Mouse (Mus musculus): Measurements from ENCODE around the gene Gm28539. TPM values are rescaled to one million over a fixed set of nuclear protein-coding genes. Genes with fewer than 3 reads are reported as not detected.
"Not testable (repeated sequence)": the region's sequence is repeated elsewhere in the genome, so short reads cannot be mapped to it uniquely, and the experiment has no call there.

Gm28539 gene
- polyA plus RNA-seq, 1 experiment from 2014 or later, result not detected

- H3K4me1 ChIP-seq (ENCODE audit: insufficient read depth, low read depth, low read length), result no peaks in the 10 kb centered on the region
- ATAC-seq, result no peak
- H3K27me3 ChIP-seq (replicated peaks; ENCODE audit: insufficient read depth, low read length), result no peaks in the 10 kb centered on the region
- no peak overlapping the region for H3K4me2 ChIP-seq (replicated peaks; ENCODE audit: low read depth, low read length)
- no peak overlapping the region for H3K9ac ChIP-seq (replicated peaks; ENCODE audit: low read depth)
- no peak for DNase-seq (ENCODE audit: low spot score)
- H3K9me3 ChIP-seq (ENCODE audit: low read length), result no peaks in the 10 kb centered on the region
- TF ChIP-seq CTCF (IDR thresholded peaks at IDR 0.05) (no peak), EP300 (IDR thresholded peaks at IDR 0.05) (no peak)
- 85% methylated on average over 5 of the region's 5 CpGs for WGBS
- H3K27ac ChIP-seq (ENCODE audit: low read length), result no peak overlapping the region
- H3K4me3 ChIP-seq (ENCODE audit: low read depth, low read length), result no peak overlapping the region
- H3K36me3 ChIP-seq (ENCODE audit: insufficient read depth, low read length), result no peaks in the 10 kb centered on the region
These were observed 150.5 kb downstream of the Gm28539 start for GRCm38 (mm10) chr16:18986860-18987259.

DNA sequence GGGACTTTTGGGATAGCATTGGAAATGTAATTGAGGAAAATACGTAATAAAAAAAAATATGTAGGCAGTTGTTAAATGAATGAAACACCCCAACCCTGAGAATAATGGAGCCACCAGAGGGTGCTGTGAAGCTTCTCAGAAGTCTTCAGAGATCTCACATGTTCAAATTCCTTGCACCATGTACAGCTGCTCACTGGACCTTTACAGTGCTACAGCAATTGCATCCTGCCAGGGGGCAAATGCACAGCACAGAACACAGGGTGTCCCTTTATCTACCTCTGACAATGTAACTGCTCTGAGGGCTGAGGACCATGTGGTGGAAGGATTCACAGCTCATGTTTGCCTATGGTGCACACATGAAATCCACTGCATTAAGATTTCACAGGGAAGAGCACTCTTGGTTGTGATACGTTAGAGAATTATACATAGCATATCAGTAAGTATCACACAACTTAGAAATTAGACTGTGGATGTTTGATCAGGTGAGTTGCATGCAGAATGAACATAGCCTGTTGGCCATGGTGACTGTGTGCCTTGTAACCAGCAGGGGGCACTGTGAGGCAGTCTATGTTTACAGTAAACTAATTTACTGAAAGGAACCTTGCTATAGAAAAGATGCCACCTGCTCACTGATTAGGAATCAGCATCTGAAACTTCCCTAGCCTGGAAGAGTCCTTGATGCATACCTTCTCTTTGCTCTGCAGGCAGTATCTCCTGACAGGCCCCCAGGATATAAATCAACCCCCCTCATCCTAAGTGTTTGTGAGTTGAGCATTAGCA lies 166.4 kb downstream of the Gm28539 start:
- not testable (repeated sequence) for DNase-seq (ENCODE audit: low spot score); H3K27me3 ChIP-seq (replicated peaks; ENCODE audit: insufficient read depth, low read length); H3K36me3 ChIP-seq (ENCODE audit: insufficient read depth, low read length); H3K4me1 ChIP-seq (ENCODE audit: insufficient read depth, low read depth, low read length); ATAC-seq; H3K4me2 ChIP-seq (replicated peaks; ENCODE audit: low read depth, low read length); H3K27ac ChIP-seq (ENCODE audit: low read length); H3K9me3 ChIP-seq (ENCODE audit: low read length); H3K4me3 ChIP-seq (ENCODE audit: low read depth, low read length); H3K9ac ChIP-seq (replicated peaks; ENCODE audit: low read depth)
- TF ChIP-seq CTCF (IDR thresholded peaks at IDR 0.05), result peak; percentile 54
- 42% methylated on average over 2 of the region's 2 CpGs for WGBS

DNA sequence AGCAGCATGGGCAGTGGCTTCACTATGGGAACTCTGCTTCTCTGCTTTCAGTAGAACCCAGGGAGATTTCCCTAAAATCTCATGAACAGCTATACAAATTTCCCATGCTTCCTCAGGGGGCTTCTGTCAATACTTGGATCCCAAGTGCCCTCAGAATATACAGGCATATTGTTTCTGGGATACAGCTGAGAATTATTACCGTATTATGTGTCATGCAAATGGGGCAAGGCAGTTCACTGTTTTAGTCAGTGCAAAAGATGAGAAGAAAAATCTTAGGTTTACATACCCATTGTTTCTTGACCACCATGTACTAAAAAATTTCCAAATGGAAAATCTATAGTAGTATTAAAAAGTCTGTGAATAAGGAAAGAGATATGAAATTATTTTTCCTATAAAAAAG lies 167.4 kb downstream of the Gm28539 start:
- WGBS, result 86% methylated on average over 1 of the region's 1 CpGs
- Histone ChIP-seq H3K27ac (ENCODE audit: low read length) (no peak overlapping the region), H3K4me2 (replicated peaks; ENCODE audit: low read depth, low read length) (no peak overlapping the region), H3K4me1 (ENCODE audit: insufficient read depth, low read depth, low read length) (no peaks in the 10 kb centered on the region), H3K27me3 (replicated peaks; ENCODE audit: insufficient read depth, low read length) (no peaks in the 10 kb centered on the region), H3K9ac (replicated peaks; ENCODE audit: low read depth) (no peak overlapping the region), H3K36me3 (ENCODE audit: insufficient read depth, low read length) (no peaks in the 10 kb centered on the region), H3K4me3 (ENCODE audit: low read depth, low read length) (no peak overlapping the region), H3K9me3 (ENCODE audit: low read length) (no peaks in the 10 kb centered on the region)
- DNase-seq (ENCODE audit: low spot score), result no peak
- TF ChIP-seq CTCF (IDR thresholded peaks at IDR 0.05) (no peak), EP300 (IDR thresholded peaks at IDR 0.05) (no peak)
- no peak for ATAC-seq

DNA sequence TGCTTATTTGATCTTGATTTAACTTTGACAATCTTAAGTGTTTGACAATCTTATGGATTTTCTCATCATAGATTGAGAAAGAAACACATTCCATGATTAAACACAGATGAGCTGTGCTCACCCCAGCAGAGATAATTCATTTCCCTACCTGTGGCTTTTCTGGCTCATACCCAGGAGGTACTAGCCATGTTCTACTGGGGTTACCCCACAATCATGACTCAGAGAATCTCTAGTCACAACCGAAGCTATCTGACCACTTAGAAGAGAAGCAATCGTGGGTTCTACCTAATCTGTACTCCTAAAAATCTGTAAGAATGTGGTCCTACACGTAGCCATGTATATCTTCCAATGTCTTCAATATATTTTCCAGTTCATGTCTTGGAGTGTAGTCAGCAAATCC lies 168.9 kb downstream of the Gm28539 start:
- H3K4me1 ChIP-seq (ENCODE audit: insufficient read depth, low read depth, low read length), result no peaks in the 10 kb centered on the region
- H3K27me3 ChIP-seq (replicated peaks; ENCODE audit: insufficient read depth, low read length), result no peaks in the 10 kb centered on the region
- no peak for DNase-seq (ENCODE audit: low spot score)
- no peak for TF ChIP-seq CTCF (IDR thresholded peaks at IDR 0.05)
- no peak overlapping the region for H3K27ac ChIP-seq (ENCODE audit: low read length)
- H3K4me2 ChIP-seq (replicated peaks; ENCODE audit: low read depth, low read length), result no peak overlapping the region
- no peak overlapping the region for H3K4me3 ChIP-seq (ENCODE audit: low read depth, low read length)
- H3K9ac ChIP-seq (replicated peaks; ENCODE audit: low read depth), result no peak overlapping the region
- no peaks in the 10 kb centered on the region for H3K36me3 ChIP-seq (ENCODE audit: insufficient read depth, low read length)
- ATAC-seq, result no peak
- no peaks in the 10 kb centered on the region for H3K9me3 ChIP-seq (ENCODE audit: low read length)
- 62% methylated on average over 3 of the region's 3 CpGs for WGBS

Other genes starting within 250 kb of the Gm28539 start
- gene Tbx1, start 245.9 kb upstream of the Gm28539 start, polyA plus RNA-seq (2015; fragmentation: Nextera tagmentation; extraction: Ambion mirVana), result 7.6 and 7.8 TPM in 2 replicates
- 7.9 and 8.8 TPM in 2 replicates for gene Gp1bb, start 214.2 kb upstream of the Gm28539 start, polyA plus RNA-seq (2015; fragmentation: Nextera tagmentation; extraction: Ambion mirVana)
- gene Gm49601, start 210.2 kb upstream of the Gm28539 start, polyA plus RNA-seq (2015; fragmentation: Nextera tagmentation; extraction: Ambion mirVana), result 2.2 and 3.1 TPM in 2 replicates
- gene Sept5, start 206.6 kb upstream of the Gm28539 start, polyA plus RNA-seq (2015; fragmentation: Nextera tagmentation; extraction: Ambion mirVana), result 8.5 and 9.6 TPM in 2 replicates
- gene Cldn5, start 59.7 kb upstream of the Gm28539 start, polyA plus RNA-seq (2015; fragmentation: Nextera tagmentation; extraction: Ambion mirVana), result 400 and 432 TPM in 2 replicates
- gene Ufd1, start 24.8 kb upstream of the Gm28539 start, polyA plus RNA-seq (2015; fragmentation: Nextera tagmentation; extraction: Ambion mirVana), result 75.4 and 81.7 TPM in 2 replicates
- gene Cdc45, start 24.6 kb upstream of the Gm28539 start, polyA plus RNA-seq (2015; fragmentation: Nextera tagmentation; extraction: Ambion mirVana), result 4.8 and 6.0 TPM in 2 replicates
- gene 2510002D24Rik, start within 50 bp of the Gm28539 start, polyA plus RNA-seq (2015; fragmentation: Nextera tagmentation; extraction: Ambion mirVana), result 23.7 and 28.9 TPM in 2 replicates
- 55.8 and 56.5 TPM in 2 replicates for gene Mrpl40, start 40.3 kb downstream of the Gm28539 start, polyA plus RNA-seq (2015; fragmentation: Nextera tagmentation; extraction: Ambion mirVana)
- 7.6 and 8.4 TPM in 2 replicates for gene Hira, start 40.5 kb downstream of the Gm28539 start, polyA plus RNA-seq (2015; fragmentation: Nextera tagmentation; extraction: Ambion mirVana)

Measured in lung, postnatal 0 days (tissue).